Mouse (Mus musculus) liver, postnatal 0 days (tissue): ENCODE data around the gene Trmt11. TPM values are rescaled to one million over a fixed set of nuclear protein-coding genes. Genes with fewer than 3 reads are reported as not detected.
"Not testable (repeated sequence)": the region's sequence is repeated elsewhere in the genome, so short reads cannot be mapped to it uniquely, and the experiment has no call there.

ENCODE experiments used
- ATAC-seq: fragments of 200-750 bp; cut with Nextera tagmentation; 2 replicates; pipeline ENCODE4 v1.8.0; 2017; ENCODE audit warnings: mild to moderate bottlenecking, moderate library complexity
- DNase-seq: peaks from one replicate; pipeline ENCODE4 v3.0.0-alpha.2; 2016
- H3K27ac ChIP-seq: fragments of 300-500 bp; sonication (generic); 2 replicates; pipeline ENCODE4 v1.5.1; 2014; ENCODE audit warnings: antibody characterized with exemption, moderate library complexity, mild to moderate bottlenecking, low read depth
- H3K27me3 ChIP-seq: fragments of 300-500 bp; sonication (generic); 2 replicates; pipeline ENCODE4 v1.6.1; 2014; ENCODE audit warnings: low read length, control low read depth, mixed read lengths; ENCODE audit not compliant: insufficient read depth
- H3K36me3 ChIP-seq: fragments of 300-500 bp; sonication (generic); replicated peaks from 2 replicates; pipeline ENCODE4 v1.6.1; 2014; ENCODE audit warnings: mild to moderate bottlenecking, control low read depth, low read length, moderate library complexity, mixed read lengths; ENCODE audit not compliant: insufficient read depth
- H3K4me1 ChIP-seq: fragments of 300-500 bp; sonication (generic); 2 replicates; pipeline ENCODE4 v1.6.1; 2014; ENCODE audit warnings: antibody characterized with exemption, mild to moderate bottlenecking, control low read depth; ENCODE audit not compliant: insufficient read depth
- H3K4me2 ChIP-seq: fragments of 300-500 bp; sonication (generic); 2 replicates; pipeline ENCODE4 v1.6.1; 2014; ENCODE audit warnings: low read depth, mild to moderate bottlenecking, low read length, moderate library complexity, mixed read lengths
- H3K4me3 ChIP-seq: fragments of 300-500 bp; sonication (generic); 2 replicates; pipeline ENCODE4 v1.5.1; 2014; ENCODE audit warnings: low read depth, low read length
- H3K9ac ChIP-seq: fragments of 300-500 bp; sonication (generic); replicated peaks from 2 replicates; pipeline ENCODE4 v1.6.1; 2014; ENCODE audit warnings: mild to moderate bottlenecking, moderate library complexity
- H3K9me3 ChIP-seq: fragments of 300-500 bp; sonication (generic); 2 replicates; pipeline ENCODE4 v1.6.1; 2016; ENCODE audit warnings: mild to moderate bottlenecking, control low read depth, low read length, mixed read lengths
- CTCF ChIP-seq: sonication (generic); IDR thresholded peaks from 2 replicates; pipeline ENCODE4 v1.5.1; 2016; ENCODE audit warnings: antibody characterized with exemption, low read depth
- EP300 ChIP-seq: IDR thresholded peaks from 2 replicates; pipeline ENCODE4 v1.6.1; 2016; ENCODE audit warnings: antibody characterized with exemption, low read depth, mild to moderate bottlenecking
- WGBS: fragments of 180-500 bp; shearing (Covaris S2); extraction: QIAGEN DNeasy Blood & Tissue Kit; methylation state at CpG from one replicate; pipeline ENCODE4 v1.1.7; 2014; ENCODE audit not compliant: insufficient replicate concordance; 5-methylcytosine and 5-hydroxymethylcytosine counted together
- polyA plus RNA-seq: library from polyadenylated mRNA; unstranded; fragments of >200 nt; fragmentation: Nextera tagmentation; extraction: Ambion mirVana; gene quantifications from 2 replicates; pipeline ENCODE4 v1.2.1, GENCODE M21; 2015

The Trmt11 gene
- polyA plus RNA-seq, 1 experiment from 2014 or later = 9.9 TPM

DNA sequence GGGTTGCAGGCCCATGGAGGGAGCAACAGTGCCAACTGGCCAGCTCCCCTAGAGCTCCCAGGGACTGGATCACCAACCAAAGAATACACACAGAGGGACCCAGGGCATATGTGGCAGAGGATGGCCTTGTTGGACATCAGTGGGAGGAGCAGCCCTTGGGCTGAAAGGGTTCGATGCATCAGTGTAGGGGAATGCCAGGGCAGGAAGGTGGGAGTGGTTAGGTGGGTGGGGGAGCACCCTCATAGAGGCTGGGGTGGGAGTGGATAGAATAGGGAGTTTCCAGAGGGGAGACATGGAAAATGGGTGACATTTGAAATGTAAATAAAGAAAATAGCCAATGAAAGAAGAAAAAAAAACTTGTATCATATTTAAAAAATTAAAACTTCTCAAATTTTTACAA is 97.8 kb downstream of the Trmt11 start:
- Histone ChIP-seq H3K9ac (no peak overlapping the region), H3K27ac (no peak overlapping the region), H3K4me2 (no peak overlapping the region), H3K4me3 (no peak overlapping the region), H3K9me3 (no peaks in the 10 kb centered on the region), H3K36me3 (no peaks in the 10 kb centered on the region), H3K27me3 (no peaks in the 10 kb centered on the region), H3K4me1 (no peaks in the 10 kb centered on the region)
- DNase-seq = no peak
- WGBS = 77% methylated on average over 1 of the region's 1 CpGs
- TF ChIP-seq CTCF = no peak
- no peak for TF ChIP-seq EP300
- no peak for ATAC-seq

- WGBS = 70% methylated on average over 19 of the region's 19 CpGs
- not testable (repeated sequence) for H3K4me3 ChIP-seq, H3K27me3 ChIP-seq, H3K36me3 ChIP-seq, DNase-seq, H3K4me2 ChIP-seq, H3K4me1 ChIP-seq, H3K27ac ChIP-seq, ATAC-seq, H3K9ac ChIP-seq, H3K9me3 ChIP-seq
Observed at GRCm38 (mm10) chr10:30498223-30498622, 102.3 kb downstream of the Trmt11 start.

Other genes with a start within 250 kb of the Trmt11 start
- 38.9 and 39.5 TPM in 2 replicates for gene Hint3, start 28.9 kb upstream of the Trmt11 start, polyA plus RNA-seq
- gene Ncoa7, start 202.6 kb upstream of the Trmt11 start, polyA plus RNA-seq = 6.4 TPM in 2 replicates
- 0.12 and 0.20 TPM in 2 replicates for gene Hey2, start 242.1 kb upstream of the Trmt11 start, polyA plus RNA-seq